Mouse (Mus musculus) embryonic facial prominence, embryonic 12.5 days (tissue): ENCODE data around the gene Mapt. TPM values are rescaled to one million over a fixed set of nuclear protein-coding genes. Genes with fewer than 3 reads are reported as not detected.
A peak's percentile ranks its signal among the peaks of the same experiment; 100 is the strongest.

Experiments used
- ATAC-seq: fragments of 200-750 bp; cut with Nextera tagmentation; 2 replicates; pipeline ENCODE4 v1.8.0; 2017; ENCODE audit not compliant: insufficient number of reproducible peaks, insufficient read depth, low FRiP score, low TSS enrichment
- H3K27ac ChIP-seq: fragments of 300-500 bp; sonication (generic); 2 replicates; pipeline ENCODE4 v1.5.1; 2016; ENCODE audit warnings: mild to moderate bottlenecking
- H3K27me3 ChIP-seq: fragments of 300-500 bp; sonication (generic); 2 replicates; pipeline ENCODE4 v1.6.1; 2016; ENCODE audit warnings: mild to moderate bottlenecking, moderate library complexity
- H3K36me3 ChIP-seq: fragments of 300-500 bp; sonication (generic); 2 replicates; pipeline ENCODE4 v1.6.1; 2016; ENCODE audit warnings: mild to moderate bottlenecking
- H3K4me1 ChIP-seq: fragments of 300-500 bp; sonication (generic); 2 replicates; pipeline ENCODE4 v1.6.1; 2016
- H3K4me2 ChIP-seq: fragments of 300-500 bp; sonication (generic); replicated peaks from 2 replicates; pipeline ENCODE4 v1.6.1; 2016; ENCODE audit warnings: mild to moderate bottlenecking, moderate library complexity
- H3K4me3 ChIP-seq: fragments of 300-500 bp; sonication (generic); 2 replicates; pipeline ENCODE4 v1.5.1; 2016; ENCODE audit warnings: mild to moderate bottlenecking
- H3K9ac ChIP-seq: fragments of 300-500 bp; sonication (generic); 2 replicates; pipeline ENCODE4 v1.6.1; 2016; ENCODE audit warnings: mild to moderate bottlenecking, moderate library complexity
- H3K9me3 ChIP-seq: fragments of 300-500 bp; sonication (generic); 2 replicates; pipeline ENCODE4 v1.6.1; 2016; ENCODE audit warnings: mild to moderate bottlenecking, moderate library complexity
- WGBS: fragments of 180-500 bp; shearing (Covaris S2); methylation state at CpG from one replicate; pipeline ENCODE4 v1.1.7; 2016; 5-methylcytosine and 5-hydroxymethylcytosine counted together
- polyA plus RNA-seq: library from polyadenylated mRNA; unstranded; fragments of >200 nt; fragmentation: Nextera tagmentation; extraction: Ambion mirVana; gene quantifications from 2 replicates; pipeline ENCODE4 v1.2.1, GENCODE M21; 2016

Mapt gene
- polyA plus RNA-seq, 1 experiment from 2014 or later = 24.1 TPM

DNA sequence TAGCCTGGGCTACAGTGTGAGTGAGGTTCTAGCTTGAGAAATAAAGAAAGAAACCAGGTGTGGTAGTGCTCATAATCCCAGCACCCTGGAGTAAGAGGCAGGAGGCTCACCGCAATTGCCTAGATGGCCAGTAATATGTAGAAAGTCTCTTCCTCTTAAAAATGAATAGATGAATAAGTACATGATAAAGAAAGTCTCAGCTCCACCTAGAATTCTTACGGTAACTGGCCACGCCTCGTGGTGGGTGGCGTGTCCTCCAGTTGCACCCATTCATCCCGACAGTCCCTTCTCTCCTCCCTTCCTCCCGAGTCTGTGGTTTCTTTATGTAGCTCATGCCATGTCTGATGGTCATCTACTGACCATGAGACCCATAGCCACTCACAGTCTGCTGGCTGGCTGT is 74.5 kb downstream of the Mapt start:
- no peaks in the 10 kb centered on the region for H3K9me3 ChIP-seq
- 91% methylated on average over 7 of the region's 7 CpGs for WGBS
- H3K4me1 ChIP-seq = peaks cover 12% of the 10 kb centered on the region; the same call in 1 of the 2 replicates
- H3K4me3 ChIP-seq = no peak overlapping the region
- no peaks in the 10 kb centered on the region for H3K36me3 ChIP-seq
- no peak overlapping the region for H3K27ac ChIP-seq
- H3K27me3 ChIP-seq = peaks cover 22% of the 10 kb centered on the region
- no peak overlapping the region for H3K4me2 ChIP-seq
- ATAC-seq = no peak
- no peak overlapping the region for H3K9ac ChIP-seq

DNA sequence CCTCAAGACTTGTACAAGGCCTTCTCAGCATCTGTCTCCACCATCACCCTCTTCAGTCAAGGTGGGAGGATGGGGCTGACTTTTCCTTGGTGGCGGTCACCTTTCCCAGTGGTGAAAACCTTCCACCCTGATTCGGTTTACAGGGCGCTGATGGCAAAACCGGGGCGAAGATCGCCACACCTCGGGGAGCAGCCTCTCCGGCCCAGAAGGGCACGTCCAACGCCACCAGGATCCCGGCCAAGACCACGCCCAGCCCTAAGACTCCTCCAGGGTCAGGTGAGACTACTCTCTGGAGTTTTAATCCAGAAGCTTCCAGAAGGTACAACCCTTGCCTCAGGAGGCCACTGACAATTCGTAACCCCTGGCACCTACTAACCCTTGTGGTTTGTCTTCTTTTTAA is 75.3 kb downstream of the Mapt start:
- no peak overlapping the region for H3K9ac ChIP-seq
- no peak overlapping the region for H3K27ac ChIP-seq
- H3K9me3 ChIP-seq = no peaks in the 10 kb centered on the region
- H3K4me3 ChIP-seq = no peak overlapping the region
- H3K36me3 ChIP-seq = no peaks in the 10 kb centered on the region
- no peak overlapping the region for H3K4me2 ChIP-seq
- peaks cover 12% of the 10 kb centered on the region; the same call in 1 of the 2 replicates for H3K4me1 ChIP-seq
- WGBS = 94% methylated on average over 13 of the region's 13 CpGs
- H3K27me3 ChIP-seq = peaks cover 26% of the 10 kb centered on the region
- ATAC-seq = no peak

DNA sequence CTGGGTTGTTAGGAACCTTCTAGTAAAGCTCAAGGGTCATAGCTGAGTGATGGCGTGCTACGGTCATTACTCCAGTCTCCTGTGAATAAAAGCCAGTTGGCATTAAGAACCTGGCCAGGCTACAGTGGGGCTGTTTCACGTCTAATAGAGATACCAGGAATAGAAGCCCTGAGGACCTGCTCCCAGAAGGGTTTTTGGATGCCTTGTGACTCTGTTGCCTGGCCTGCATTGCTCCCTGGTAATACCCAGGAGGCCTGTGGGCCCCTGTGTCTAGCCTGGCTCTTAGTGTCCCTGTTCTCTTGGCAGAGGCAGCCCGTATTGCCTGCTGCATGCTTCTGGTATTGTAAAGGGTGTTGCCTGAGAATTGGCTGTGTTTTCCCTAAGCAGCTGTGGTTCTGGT is 75.9 kb downstream of the Mapt start:
- no peaks in the 10 kb centered on the region for H3K9me3 ChIP-seq
- no peak overlapping the region for H3K9ac ChIP-seq
- H3K27me3 ChIP-seq = peaks cover 26% of the 10 kb centered on the region
- WGBS = 66% methylated on average over 4 of the region's 4 CpGs
- no peak overlapping the region for H3K4me3 ChIP-seq
- no peaks in the 10 kb centered on the region for H3K36me3 ChIP-seq
- ATAC-seq = no peak
- H3K4me2 ChIP-seq = no peak overlapping the region
- no peak overlapping the region for H3K27ac ChIP-seq
- H3K4me1 ChIP-seq = peaks cover 12% of the 10 kb centered on the region; the same call in 1 of the 2 replicates

DNA sequence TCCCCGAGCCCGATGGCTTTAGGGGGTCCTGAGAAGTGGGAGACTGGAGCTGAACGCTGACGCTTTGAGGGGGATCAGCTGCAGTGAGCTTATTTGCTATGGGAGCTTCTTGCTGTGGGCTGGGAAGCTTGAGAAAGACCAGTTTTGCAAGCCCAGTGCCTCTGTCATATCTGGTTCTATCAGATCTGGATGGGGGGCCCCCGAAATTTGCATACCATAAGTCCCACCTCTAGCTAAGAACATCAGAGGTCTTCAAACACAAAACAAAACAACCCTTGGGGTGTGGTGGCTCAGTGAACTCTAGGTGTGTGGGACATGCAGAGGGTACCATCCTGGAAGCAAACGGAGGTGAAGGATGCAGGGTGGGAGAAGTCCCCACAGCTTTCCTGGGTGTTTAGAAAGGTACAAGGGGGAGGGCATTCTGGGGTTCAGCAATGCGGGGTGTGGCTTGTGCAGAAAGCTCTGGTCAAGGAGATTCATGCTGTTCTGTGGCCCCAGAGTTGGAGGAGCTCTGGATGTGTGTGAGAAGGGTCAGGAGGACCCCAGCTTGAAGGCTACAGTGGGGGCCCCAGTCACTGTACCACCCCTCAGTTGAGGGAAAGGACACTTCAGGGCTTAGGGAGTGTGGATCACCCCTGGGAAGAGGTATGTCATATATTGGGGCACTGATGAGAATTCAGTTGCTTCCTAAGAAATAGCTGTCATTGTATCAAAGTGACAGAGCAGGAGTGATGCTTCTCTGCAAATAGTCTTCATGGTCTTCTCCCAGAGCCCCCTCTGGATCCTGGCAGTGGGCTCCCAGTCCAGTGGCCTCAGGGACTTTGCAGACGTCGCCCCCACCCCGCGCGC is 78.4 kb downstream of the Mapt start:
- Histone ChIP-seq H3K4me2 (peak overlapping the region; percentile 13; the same call in 1 of the 2 replicates), H3K9me3 (no peaks in the 10 kb centered on the region), H3K9ac (no peak overlapping the region), H3K27ac (no peak overlapping the region), H3K27me3 (peaks cover 26% of the 10 kb centered on the region), H3K4me3 (no peak overlapping the region), H3K4me1 (0 out of 2 replicates have a peak, but pooled peaks cover 3% of the 10 kb centered on the region), H3K36me3 (no peaks in the 10 kb centered on the region)
- WGBS = 39% methylated on average over 12 of the region's 12 CpGs
- no peak for ATAC-seq

DNA sequence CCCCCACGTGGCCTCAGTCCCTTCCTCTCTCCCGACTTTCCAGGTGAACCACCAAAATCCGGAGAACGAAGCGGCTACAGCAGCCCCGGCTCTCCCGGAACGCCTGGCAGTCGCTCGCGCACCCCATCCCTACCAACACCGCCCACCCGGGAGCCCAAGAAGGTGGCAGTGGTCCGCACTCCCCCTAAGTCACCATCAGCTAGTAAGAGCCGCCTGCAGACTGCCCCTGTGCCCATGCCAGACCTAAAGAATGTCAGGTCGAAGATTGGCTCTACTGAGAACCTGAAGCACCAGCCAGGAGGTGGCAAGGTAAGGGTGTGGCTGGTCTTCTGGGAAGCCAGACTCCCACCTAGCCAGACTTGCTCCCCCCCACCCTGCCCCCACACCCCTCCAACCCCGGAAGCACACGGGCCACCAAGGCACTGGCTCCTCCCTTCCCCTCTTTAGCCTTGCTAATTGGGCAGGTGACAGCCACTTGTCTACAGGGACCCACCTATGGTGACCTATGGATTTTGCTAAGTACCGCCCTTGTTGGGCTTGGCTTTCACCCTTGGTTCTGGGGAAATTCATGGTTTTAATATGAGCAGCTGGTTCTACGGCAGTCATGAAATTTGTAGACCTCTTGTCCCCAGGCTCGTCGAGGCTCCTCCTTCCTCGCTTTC is 79.2 kb downstream of the Mapt start:
- Histone ChIP-seq H3K4me3 (no peak overlapping the region), H3K4me2 (peak overlapping the region; percentile 13; the same call in 1 of the 2 replicates), H3K4me1 (0 out of 2 replicates have a peak, but pooled peaks cover 3% of the 10 kb centered on the region), H3K27me3 (peaks cover 26% of the 10 kb centered on the region), H3K9ac (no peak overlapping the region), H3K27ac (no peak overlapping the region), H3K36me3 (no peaks in the 10 kb centered on the region), H3K9me3 (no peaks in the 10 kb centered on the region)
- ATAC-seq = no peak
- 15% methylated on average over 23 of the region's 23 CpGs for WGBS

DNA sequence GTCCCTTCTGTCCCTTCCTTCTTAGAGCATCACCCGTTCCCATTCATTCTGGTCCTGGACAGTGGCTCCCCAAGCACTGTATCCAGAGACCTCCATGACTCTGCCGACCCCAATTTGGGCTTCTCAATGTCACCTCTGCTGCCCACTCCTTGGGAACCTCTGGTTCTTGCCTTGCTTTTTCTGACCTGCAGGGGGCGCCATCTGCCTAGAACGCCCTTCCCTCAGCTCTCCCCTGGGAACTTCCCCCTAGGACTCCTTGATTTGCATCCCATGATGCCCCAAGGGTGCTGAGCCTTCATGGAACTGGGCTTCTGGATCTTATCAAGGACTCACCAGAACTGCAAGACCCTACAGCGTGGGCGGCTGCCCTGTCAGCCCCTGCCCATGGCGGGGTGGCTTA is 80.5 kb downstream of the Mapt start:
- Histone ChIP-seq H3K9ac (no peak overlapping the region), H3K27me3 (peaks cover 26% of the 10 kb centered on the region), H3K4me3 (no peak overlapping the region), H3K9me3 (no peaks in the 10 kb centered on the region), H3K4me2 (no peak overlapping the region), H3K36me3 (no peaks in the 10 kb centered on the region), H3K4me1 (0 out of 2 replicates have a peak, but pooled peaks cover 3% of the 10 kb centered on the region), H3K27ac (no peak overlapping the region)
- no peak for ATAC-seq
- WGBS = 69% methylated on average over 7 of the region's 7 CpGs

DNA sequence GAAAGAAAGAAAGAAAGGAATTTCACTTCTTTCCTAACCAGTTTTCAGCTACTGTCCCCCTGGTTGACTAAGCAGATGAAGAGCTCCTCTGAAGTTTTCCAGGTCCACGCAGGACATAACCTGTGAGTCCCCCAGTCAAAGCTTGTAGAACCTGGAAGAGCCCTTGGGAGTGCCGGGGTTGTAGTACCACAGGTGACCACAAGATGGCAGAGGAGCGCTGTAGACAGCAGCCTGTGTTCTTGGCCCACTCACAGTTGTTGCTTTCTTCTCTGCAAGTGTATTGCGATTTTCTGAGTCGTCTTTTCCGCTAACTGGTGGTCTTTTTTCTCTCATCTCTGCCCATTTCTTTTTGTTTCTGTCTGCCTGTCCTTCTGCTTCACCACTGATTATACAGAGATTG is 84.5 kb downstream of the Mapt start:
- Histone ChIP-seq H3K27me3 (0 out of 2 replicates have a peak, but pooled peaks cover 4% of the 10 kb centered on the region), H3K4me2 (no peak overlapping the region), H3K36me3 (no peaks in the 10 kb centered on the region), H3K4me1 (peaks cover 16% of the 10 kb centered on the region; the same call in 1 of the 2 replicates), H3K4me3 (no peak overlapping the region), H3K9ac (no peak overlapping the region), H3K9me3 (no peaks in the 10 kb centered on the region), H3K27ac (no peak overlapping the region)
- ATAC-seq = no peak
- WGBS = 6% methylated on average over 6 of the region's 6 CpGs

DNA sequence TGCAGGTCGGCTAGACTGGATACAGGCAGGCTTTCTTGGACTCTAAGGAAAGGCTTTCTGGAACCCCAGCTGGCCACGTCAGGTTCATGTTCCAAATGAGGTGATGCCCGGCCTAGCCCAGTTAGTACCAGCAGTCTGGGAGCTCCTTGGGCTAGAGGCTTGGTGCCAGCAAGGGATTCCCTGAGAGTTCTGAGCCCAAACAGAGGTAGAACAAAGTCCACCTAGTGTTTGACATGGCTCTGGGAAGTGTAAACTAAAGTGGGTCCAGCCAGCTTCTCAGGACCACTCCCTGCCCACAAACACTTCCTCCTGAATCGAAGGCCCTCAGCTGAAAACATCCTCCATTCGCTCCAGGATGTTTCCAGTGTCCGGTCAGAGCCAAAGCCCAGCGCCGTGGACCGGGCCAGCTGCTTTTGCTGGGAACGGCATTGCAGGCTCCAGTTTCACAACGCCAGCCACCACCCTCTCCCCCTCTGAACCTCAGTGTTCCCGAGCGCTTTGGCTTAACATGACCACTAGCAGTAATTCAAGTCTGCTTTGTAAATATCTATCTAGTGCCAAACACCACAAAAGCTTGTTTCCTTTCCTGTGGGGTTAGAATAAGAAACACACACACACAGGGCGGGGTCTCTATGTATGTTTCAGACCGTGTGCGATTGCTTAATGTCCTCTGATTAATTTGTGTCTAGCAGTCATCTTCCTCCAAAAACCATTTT is 85.7 kb downstream of the Mapt start:
- Histone ChIP-seq H3K27me3 (no peaks in the 10 kb centered on the region), H3K4me1 (peaks cover 16% of the 10 kb centered on the region; the same call in 1 of the 2 replicates), H3K9me3 (no peaks in the 10 kb centered on the region), H3K36me3 (no peaks in the 10 kb centered on the region), H3K27ac (no peak overlapping the region), H3K9ac (no peak overlapping the region), H3K4me2 (no peak overlapping the region), H3K4me3 (no peak overlapping the region)
- 67% methylated on average over 16 of the region's 16 CpGs for WGBS
- no peak for ATAC-seq

DNA sequence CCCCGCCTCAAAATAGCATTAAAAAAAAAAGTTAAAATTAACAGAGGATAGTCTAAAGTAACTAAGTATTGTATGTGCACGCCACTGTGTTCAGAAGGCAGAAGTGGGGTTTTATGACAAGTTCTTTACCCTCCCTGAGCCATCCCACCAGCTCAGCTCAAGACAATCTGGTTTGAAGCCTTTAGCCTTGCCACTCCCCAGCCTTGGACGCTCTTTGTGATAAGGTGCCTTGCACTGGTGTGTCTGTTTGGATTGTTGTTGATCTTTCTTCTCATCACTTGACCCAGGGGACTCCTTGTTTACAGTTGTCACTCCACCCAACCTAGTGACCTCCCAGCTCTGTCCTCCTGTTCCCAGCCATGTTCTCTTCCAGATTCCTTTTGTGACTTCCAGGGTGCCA is 86.4 kb downstream of the Mapt start:
- H3K9ac ChIP-seq = no peak overlapping the region
- ATAC-seq = no peak
- WGBS = 82% methylated on average over 3 of the region's 3 CpGs
- H3K4me2 ChIP-seq = no peak overlapping the region
- H3K27ac ChIP-seq = no peak overlapping the region
- H3K4me3 ChIP-seq = no peak overlapping the region
- no peaks in the 10 kb centered on the region for H3K36me3 ChIP-seq
- no peaks in the 10 kb centered on the region for H3K27me3 ChIP-seq
- H3K9me3 ChIP-seq = no peaks in the 10 kb centered on the region
- peaks cover 16% of the 10 kb centered on the region; the same call in 1 of the 2 replicates for H3K4me1 ChIP-seq

DNA sequence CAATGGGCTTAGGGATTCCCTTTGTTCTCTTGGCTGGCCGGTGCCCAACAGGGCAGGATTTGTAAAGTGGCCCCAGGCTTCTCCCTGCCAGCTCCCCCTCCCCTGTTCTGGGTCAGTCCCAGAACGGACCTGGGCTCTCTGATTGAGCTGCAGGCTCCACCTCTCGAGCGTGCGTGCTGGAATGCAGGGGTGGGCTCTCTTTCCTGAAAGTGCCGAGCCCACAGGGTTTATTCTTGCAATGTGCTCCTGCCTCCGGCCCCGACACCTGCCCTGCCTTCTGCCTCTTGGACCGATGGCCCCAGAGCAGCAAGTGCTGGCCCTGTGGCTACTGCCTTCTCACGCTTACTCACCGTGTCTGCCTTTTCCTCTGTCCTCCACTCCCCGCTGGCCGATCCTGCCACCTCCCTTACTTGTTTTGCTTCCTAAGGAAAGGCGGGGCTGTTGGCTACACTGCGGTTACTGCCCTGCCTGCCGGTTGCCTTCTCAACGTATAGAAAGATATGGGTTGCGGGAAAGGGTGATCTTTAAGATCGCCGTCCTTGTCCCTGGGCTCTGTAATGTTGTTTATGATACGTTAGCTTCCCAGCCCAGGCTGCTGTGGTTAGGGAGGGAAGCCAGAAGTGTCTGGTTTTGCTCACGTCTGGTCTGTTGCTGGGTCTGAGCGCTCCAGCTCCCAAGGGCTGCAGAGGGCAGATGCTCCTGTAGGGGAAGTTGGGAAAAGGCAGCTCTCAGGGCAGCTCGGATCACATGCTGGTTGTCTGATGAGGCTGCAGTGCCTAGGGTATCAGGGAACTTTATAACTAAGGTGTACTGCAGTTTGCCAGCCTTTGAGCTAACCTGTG is 88.0 kb downstream of the Mapt start:
- H3K4me2 ChIP-seq = peak overlapping the region; percentile 67
- under 1% methylated on average over 24 of the region's 24 CpGs for WGBS
- peak overlapping the region; percentile 46 for H3K4me3 ChIP-seq
- H3K9ac ChIP-seq = peak overlapping the region; percentile 49
- ATAC-seq = peak; percentile 49; the same call in 1 of the 2 replicates
- no peaks in the 10 kb centered on the region for H3K27me3 ChIP-seq
- H3K27ac ChIP-seq = peak overlapping the region; percentile 54; the same call in 1 of the 2 replicates
- no peaks in the 10 kb centered on the region for H3K9me3 ChIP-seq
- peaks cover 16% of the 10 kb centered on the region; the same call in 1 of the 2 replicates for H3K4me1 ChIP-seq
- H3K36me3 ChIP-seq = no peaks in the 10 kb centered on the region

DNA sequence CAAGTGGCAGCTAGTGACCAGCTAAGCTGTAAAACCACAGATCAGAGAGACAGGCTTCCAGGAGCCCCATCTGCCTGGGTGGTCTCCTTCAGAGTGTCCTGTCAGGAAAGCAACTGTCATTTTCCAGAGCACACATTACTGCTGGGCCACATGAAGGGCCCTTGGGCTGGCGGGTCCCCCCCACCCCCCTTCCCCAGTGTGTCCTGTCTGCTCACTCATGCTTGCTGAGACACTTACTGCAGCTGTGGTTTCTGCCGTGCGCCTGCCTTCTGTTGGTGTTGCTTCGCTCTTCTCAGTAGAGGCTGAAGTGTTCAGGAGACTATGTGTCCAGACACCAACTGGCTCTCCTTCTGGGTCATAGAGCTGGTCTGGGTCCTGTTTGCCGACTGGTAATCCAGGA is 89.3 kb downstream of the Mapt start:
- Histone ChIP-seq H3K27me3 (no peaks in the 10 kb centered on the region), H3K4me1 (peaks cover 16% of the 10 kb centered on the region; the same call in 1 of the 2 replicates), H3K27ac (no peak overlapping the region; the same call in 1 of the 2 replicates), H3K4me3 (no peak overlapping the region), H3K9ac (no peak overlapping the region), H3K4me2 (no peak overlapping the region), H3K36me3 (no peaks in the 10 kb centered on the region), H3K9me3 (no peaks in the 10 kb centered on the region)
- ATAC-seq = no peak
- WGBS = 65% methylated on average over 5 of the region's 5 CpGs
